Mouse (Mus musculus) inflammation-experienced regulatory T-cells, adult 6 months (primary cell): ENCODE measurements around the gene Rfwd3. TPM values are rescaled to one million over a fixed set of nuclear protein-coding genes. Genes with fewer than 3 reads are reported as not detected.
"Not testable (repeated sequence)": the region's sequence is repeated elsewhere in the genome, so short reads cannot be mapped to it uniquely, and the experiment has no call there.

ENCODE experiments used
- ATAC-seq: one replicate; pipeline ENCODE4 v1.8.0; 2017
- polyA plus RNA-seq, 3 experiments: library from polyadenylated mRNA; unstranded; fragments of 100-300 nt; shearing (Covaris generic); gene quantifications; one replicate each; pipeline ENCODE4 v1.2.1; 2017

Rfwd3 gene
- polyA plus RNA-seq = 10 to 100 TPM; 26.0 to 37.9 (median 27.3) TPM

DNA sequence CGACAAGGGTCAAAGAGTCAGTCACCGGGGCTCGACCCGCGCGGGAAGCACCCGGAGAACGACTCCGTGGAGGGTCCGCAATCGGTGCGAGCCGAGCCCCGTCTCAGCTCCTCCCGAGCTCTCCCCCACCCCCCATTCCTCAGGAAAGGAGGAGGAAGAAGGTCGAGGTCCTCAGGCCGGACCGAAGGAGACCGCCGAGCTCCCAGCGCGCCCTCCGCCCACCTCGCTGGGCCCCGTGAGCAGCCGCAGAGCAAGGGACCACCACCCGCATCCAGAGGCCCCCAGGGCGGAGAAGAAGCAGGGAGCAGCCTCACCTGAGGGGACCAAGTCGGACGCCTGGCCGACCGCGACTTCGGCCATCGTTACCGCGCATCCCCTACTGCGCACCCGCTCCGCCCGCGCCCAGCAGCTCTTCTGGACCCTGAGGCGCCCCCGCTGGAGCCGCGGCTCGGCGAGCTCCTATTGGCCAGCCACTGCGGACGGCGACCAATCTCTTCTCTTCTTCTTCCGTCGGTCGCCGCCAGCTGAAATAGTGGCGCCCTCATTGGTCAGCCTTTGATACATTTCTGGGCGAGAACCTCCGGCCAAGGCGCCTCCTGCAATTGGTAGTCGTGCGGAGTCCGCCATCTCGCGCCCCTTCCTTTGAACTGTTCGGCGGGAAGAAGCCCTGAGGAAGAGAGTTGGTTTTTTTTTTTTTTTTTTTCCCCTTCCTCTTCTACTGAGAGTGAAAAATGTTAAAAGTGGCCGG is at the start of gene Rfwd3:
Gene Rfwd3, minus strand, starts transcription at position 402 of the 748 bp plus-strand sequence.
- ATAC-seq = peak; percentile 98

DNA sequence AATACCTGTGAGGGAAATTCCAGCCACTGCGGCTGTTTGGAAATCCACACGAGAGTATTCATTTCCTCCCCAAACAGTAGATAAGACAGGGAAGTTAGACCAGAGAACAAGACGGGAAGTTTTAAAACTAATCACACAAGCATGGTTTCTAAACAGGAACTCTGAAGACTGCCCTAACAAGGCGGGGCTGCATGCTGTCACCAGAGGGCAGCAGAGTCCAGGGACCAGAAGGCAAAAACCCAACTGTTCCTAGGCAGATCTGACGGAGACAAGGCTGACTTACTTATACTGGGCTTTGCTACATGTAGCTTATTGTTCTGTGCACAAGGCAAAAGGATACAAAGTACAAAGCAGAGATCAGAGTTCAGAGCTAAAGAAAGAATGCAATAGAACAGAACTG is 43.2 kb upstream of the Rfwd3 start:
- ATAC-seq = peak; percentile 82

DNA sequence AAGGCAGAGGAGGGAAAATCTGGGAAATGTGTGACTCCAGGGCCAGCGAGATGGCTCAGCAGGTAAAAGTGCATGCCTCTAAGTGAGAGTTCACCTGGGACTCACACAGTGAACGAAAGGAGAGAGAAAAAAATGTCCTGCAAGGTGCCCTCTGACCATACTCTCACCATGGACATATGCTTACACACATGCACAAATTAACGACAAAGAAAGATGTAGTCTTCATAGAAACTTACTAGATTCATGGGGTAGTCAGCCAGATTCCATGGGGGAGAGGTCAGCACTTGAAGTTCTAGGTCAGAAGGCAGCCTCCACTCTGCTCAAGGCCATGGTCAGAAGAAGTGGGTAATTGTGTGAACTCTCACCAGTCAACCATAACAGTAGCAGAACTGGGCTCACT is 40.2 kb upstream of the Rfwd3 start:
- ATAC-seq = no peak

DNA sequence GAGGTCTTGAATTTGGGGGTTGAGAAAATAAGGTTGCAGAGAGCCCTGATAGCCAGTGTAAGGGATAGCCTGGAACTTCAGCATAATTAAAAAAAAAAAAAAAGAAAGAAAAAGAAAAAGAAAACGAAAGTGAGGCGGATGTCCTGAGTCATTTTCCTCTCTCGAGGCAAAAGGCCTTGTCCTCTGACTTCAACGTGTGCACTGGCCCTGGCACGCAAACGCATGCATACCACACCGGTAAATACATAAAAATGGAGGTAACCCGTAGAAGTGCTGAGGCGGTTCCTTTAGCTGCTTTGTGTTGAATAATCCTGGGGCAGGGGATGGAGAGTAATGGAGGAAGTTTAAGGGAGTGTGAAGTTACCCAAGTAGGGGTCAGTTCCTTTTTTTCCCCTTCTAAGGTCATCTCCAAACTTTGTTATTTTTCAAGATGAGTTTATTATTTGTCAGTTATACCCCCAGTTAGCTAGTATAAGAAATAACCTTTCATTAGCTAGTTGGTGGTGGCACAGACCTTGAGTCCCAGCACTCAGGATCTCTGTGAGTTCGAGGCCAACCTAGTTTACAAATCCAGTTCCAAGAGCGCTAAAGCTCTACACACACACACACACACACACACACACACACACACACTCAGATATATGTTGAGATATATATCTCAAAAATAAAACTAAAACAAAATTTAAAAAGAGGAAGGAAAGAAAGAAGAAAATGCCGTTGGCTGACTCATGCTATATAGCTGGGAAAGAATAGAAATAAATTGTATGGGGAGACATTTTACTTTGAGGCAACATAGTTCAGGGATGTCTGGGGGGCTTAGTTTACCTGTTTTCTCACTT is 38.6 kb upstream of the Rfwd3 start:
- ATAC-seq = peak; percentile 46

DNA sequence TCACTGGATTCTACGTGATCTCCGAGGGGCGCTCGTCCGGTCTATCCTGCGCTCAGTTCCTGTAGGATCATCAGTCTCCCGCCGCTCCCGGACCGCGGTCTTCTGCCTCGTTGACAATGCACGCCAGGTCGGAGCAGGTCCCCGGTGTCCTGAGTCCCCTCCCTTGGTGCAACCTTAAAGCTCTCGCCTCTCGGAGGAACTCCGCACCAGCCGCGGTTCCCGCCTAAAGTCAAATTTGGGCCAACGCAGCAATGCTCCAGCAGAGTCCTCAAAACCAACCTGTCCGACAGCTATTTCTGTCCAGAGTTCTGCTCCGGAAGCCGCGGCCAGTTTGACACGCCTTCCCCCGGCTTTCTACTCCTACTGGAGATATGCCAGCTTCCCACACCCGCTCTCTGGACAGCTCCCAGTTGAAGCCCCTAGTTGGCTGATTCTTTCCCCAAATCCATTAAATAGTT is 37.9 kb upstream of the Rfwd3 start, which contains the start of gene Mlkl:
Gene Mlkl, minus strand, starts transcription at position 288 of the 458 bp plus-strand sequence.
- ATAC-seq = peak; percentile 38

DNA sequence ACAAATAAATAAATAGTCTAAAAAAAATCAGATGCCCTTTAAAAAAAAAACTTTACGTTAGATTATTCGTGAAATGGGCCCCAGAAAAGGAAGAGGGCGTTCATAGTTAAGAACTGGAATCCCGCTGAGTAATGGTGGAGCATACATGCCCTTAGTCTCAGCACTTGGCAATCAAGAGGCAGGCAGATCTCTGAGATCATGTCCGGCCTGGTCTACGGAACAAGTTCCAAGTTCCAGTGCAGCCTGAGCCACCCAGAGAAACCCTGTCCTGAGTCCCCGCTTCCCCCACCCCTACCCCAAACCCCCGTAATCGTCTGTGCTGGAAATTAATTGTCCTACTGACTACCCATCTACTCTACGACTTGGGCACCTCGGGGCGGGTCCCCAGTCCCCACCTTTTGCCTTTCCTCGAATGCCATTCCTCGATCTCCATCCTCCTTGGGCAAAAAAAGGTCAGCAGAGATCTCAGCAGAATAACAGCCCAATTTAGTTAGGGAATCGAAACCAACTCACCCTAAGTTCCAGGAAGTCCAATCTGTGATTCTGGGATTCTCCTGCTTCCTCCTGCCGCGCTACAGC is 37.4 kb upstream of the Rfwd3 start:
- ATAC-seq = peak; percentile 25

DNA sequence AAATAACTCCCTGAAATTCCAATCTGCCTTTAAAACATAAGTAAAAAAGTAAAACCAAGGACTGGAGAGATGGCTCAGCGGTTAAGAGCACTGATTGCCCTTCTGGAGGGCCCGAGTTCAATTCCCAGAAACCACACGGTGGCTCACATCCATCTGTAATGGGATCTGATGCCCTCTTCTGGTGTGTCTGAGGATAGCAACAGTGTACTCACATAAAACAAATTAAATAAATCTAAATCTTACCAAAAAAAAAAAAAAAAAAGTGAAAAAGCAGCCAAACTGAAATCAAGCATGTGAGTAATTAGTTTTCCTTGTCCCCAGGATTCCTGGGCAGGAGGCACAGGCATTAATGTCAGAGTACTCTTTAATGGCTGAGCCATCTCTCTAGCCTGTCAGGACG is 36.7 kb upstream of the Rfwd3 start:
- ATAC-seq = no peak

DNA sequence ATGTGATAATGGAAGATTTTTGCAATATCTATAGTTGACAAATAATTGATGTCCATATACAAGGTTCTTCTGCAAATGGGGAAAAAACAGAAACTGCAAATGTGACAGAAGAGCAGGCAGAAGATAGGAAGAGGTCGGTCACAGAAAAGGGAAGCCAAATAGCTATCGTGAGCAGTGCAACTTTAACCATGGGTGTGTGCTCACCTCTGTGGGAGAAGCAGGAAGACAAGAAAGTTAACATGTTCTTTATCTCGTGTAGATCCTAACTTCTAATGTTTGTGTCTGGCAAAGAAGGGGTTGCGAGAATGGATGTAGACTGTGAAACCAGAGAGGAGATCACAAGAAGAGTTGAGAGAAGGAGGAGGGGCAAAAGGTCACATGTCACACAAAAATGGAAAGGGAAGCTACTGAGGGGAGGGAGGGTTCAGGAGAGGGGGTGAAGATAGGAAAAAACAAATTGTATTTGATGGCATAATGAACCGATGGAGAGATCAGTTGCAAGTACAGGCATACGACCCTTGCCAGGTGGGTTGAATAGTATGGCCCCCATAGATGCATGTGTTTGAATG is 25.3 kb upstream of the Rfwd3 start:
- no peak for ATAC-seq

DNA sequence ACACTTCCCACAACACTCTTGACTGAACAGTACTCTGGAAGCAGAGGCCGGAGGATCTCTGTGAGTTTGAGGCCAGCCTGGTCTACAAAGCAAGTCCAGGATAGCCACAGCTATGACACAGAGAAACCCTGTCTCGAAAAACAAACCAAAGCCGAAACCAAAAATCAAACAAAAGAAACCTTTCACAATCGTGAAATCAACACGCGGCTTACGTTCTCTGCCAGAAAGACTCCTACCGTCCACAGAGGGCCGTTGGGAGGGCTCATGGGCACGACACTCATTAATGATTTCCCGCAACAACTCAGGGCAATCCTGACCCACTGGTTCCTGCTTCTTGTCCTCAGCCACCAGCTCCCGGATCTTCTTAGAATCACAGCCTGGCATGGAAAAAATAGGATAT is 14.7 kb upstream of the Rfwd3 start:
- no peak for ATAC-seq

DNA sequence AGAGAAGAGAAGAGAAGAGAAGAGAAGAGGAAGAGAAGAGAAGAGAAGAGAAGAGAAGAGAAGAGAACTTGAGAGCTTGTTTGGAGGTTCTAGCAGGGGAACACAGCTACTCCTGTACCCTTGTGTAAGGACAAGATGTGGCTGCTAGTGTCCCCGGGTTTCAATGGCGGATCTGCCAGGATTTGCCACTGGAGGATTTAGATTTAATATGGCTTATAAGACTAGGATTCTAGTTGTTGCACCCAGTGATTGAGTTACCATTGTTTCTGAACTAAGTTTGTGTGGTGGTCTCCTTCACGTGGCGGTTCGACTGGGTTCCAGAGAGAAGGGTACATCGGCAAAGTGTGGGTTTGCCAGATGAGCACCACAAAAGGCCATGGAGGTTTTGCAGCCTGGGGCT is 13.9 kb upstream of the Rfwd3 start:
- ATAC-seq = not testable (repeated sequence)

DNA sequence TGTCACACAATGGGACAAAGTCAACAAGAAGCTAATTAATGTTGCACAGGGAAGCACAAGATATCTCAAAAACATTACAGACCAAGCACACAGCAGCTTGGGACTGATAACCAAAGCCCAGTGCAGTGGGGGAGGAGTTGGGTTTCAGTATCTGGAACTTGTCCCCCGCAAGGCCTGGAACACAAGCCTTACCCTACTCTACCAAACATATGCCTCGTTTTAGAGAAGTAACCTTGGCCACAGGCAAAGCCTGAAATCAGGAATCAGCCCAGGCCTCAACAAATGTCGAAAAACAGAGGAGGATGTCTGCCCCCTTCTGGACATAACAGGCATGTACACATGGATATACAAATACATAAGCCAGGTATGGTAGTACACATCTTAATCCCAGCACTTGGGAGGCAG is 12.7 kb upstream of the Rfwd3 start:
- ATAC-seq = no peak

DNA sequence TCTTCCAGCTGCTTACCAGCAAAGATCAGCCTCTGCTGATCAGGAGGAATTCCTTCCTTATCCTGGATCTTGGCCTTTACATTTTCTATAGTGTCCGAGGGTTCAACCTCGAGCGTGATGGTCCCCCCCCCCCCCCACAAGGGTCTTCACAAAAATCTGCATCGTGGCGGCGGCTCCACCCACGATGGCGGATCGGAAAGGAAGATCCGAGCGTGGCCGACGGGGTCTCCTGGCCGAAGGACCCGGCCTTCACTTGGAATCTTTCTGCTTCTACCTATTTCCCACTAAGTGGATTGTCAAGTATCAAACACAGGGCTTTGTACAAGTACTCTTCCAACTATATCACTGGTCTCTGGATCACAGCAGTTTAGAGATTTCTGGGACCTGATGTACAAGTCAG is 10.0 kb upstream of the Rfwd3 start:
- not testable (repeated sequence) for ATAC-seq

DNA sequence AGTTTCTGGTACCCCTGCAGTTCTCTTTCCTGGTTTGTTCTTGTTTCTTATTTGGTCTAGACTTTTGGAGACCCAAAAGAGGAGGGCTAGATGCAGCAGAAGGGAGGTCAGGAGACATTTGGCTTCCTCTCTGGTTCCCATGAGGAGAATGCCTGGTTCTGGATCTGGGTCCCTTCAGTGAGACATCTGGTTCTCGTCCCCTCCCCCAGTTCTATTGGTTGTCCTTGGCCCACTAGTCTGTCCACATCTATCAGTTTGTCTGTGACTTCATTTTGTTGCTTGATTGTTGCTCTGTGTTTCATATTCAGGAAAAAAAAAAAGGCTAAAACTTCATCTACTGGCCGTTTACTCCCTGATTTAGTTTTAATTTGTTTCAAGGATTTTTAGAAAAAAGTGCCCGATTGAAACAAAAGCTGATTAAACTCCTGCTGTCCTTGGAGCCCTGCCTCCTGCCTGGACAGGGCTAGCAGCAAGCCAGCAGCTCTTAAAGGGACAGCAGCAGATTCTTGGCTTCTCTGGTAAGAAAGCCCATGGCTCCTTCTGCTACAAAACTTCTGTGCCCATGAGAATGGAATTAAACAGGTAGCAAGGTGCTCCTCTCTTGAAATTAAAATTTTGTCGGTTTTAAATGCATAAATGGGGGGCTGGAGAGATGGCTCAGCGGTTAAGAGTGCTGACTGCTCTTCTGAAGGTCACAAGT is 5.2 kb upstream of the Rfwd3 start:
- ATAC-seq = no peak

DNA sequence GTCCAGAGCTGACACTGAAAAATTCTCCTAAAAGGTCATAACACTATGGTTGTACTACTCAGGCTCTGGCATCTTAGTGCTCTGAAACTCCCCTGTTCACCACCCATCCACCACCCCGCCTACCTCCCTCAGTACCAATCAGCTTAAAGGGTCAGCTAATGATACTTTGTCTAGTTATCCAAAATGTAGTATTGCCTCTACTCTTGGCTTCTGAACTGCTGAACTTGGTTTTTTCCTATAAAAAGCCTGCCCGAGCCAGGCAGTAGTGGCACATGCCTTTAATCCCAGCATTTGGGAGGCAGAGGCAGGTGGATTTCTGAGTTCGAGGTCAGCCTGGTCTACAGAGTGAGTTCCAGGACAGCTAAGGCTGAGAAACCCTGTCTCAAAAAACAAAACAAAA is 4.3 kb upstream of the Rfwd3 start:
- ATAC-seq = no peak

DNA sequence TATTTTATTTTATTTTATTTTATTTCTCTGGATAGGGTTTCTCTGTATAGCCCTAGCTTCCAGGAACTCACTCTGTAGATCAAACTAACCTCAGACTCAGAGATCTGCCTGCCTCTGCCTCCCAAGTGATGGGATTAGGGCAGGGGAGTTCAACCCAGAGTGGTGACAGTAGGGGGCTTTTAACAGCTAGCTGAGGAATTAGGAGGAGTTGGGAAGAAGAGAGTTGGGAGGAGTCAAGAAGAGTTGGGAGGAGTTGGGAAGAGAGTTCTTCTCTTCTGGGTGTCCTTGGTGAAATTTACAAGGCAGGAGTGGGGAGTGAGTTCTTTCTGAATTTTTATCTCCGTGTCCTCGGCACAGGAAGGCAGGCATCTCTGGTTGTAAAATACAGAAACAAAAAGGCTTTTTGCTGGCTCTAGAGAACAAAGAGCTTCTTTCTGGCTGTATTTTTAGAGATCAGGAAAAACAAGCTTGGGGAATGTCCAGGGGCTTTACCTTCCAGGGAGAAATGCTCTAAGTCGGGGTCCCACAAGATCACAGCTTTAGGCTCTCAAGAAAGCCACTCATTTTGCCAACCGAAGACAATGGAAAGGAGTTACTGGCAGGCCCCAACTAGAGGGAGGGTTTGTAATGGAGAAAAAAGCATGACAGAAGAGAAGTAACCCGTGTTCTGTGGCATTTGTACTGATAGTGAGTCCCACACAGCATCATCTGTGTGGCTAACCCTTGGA is 3.2 kb upstream of the Rfwd3 start:
- ATAC-seq = not testable (repeated sequence)

DNA sequence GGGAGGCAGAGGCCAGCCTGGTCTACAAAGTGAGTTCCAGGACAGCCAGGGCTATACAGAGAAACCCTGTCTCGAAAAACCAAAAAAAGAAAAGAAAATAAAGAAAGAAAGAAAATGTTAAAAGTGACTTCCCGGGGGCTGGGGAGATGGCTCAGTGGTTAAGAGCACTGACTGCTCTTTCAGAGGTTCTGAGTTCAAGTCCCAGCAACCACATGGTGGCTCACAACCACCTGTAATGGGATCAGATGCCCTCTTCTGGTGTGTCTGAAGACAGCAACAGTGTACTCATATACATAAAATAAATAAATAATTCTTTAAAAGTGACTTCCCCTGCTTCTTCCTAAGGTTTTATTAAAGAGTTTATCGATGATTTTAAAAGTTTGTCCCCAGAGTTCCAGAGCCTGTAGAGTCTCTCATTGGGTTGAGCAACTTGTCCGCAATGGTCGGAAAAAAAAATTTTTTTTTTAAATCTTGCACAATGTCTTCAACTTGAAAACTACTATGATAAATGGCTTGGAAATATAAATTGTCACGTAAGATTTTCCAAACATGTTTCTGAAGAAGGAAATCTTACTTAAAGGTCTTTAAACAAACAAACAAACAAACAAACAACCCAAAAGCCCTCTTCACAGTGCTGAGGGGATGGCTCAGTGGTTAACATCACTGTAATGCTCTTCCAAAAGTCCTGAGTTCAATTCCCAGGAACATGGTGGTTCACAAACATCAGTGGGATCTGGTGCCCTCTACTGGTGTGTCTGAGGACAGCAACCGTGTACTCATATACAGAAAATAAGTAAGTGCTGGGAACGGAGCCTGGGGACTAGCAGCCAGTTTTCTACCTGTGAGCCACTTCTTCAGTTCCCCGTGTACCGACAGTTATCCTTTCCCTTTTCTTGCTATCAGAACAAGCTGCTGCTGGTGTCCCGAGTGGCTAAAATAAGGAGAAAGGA is 850 bp upstream of the Rfwd3 start:
- ATAC-seq = no peak

DNA sequence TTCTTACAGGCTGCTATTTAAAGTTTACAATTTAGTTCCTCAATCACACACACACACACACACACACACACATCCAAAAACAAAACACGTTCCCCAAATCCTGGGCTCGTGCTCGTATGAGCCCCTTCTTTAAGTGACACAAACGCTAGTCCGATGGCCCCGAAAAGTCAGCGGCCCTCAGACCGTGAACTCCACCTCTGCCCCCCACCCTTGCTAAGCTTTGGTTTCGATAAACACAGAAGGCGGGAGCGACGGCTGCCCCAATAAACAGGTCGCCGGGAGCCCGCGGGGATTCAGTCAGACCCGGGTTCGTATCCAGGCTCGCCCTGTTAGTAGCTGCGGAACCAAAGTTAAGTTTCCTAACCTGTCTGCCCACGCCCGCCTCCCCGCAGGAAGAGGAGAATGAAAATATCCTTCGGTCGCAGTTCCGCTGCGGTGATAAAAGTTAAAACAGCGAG is 630 bp downstream of the Rfwd3 start:
- ATAC-seq = peak; percentile 24

DNA sequence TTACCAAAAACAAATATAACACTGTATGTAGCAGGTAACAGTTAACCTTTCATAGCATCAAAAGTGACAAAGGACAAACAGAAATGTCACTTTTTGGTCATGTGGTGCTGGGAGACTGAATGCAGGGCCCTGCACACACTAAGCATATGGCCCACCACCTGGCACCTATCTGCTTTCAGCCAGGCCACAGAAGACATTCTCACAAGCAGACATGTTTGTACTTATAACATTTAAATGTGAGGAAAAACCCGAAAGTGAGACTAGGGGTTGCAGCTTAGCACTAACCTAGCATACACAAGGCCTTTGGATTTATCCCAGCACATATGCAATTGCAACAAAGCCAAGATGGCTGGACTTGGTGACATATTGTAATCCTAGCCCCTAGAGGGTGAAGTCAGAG is 2.0 kb downstream of the Rfwd3 start:
- no peak for ATAC-seq

DNA sequence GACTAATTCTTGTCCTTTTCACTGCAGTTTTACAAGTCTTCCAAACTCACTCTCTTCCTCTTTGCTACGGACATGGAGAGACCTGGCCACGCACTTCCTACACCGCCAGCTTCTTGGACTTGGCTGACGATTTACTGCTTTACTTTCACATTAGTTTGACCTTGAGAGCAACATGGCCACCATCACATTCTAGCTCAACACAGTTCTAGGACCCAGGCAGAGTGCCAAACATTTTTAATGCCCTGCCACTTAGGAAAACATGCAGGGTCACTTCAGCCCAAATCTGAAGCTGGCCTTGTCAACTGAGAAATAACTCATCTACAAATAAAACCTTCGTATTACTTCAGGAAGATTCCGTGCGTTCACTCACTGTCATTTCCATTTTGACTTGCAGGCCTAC is 8.3 kb downstream of the Rfwd3 start:
- no peak for ATAC-seq

DNA sequence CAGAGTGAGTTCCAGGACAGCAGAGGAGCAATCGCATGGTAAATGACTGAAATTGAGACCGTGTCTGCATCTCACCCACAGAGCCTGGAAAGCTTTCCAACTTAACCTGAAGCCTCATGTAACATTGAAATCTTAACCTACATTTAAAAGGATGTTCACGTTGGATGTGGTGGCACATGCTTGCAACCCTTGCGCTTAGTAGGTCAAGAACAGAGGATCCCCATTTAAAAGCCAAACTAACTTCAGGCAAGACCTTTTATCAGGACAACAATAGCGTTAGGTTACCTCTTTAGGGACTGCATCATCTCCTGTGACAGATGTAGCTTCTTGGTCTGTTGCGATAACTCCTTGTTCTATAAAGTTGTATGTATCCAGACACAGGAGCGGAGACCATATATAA is 9.4 kb downstream of the Rfwd3 start:
- no peak for ATAC-seq
